Mouse (Mus musculus) kidney, embryonic 16.5 days (tissue): ENCODE measurements around the gene Pdcd11. TPM values are rescaled to one million over a fixed set of nuclear protein-coding genes. Genes with fewer than 3 reads are reported as not detected.

ENCODE experiments used
- ATAC-seq: fragments of 200-750 bp; cut with Nextera tagmentation; 2 replicates; pipeline ENCODE4 v1.8.0; 2017; ENCODE audit warnings: moderate TSS enrichment; ENCODE audit not compliant: low FRiP score, low TSS enrichment
- H3K27ac ChIP-seq: fragments of 300-500 bp; sonication (generic); 2 replicates; pipeline ENCODE4 v1.5.1; 2014; ENCODE audit warnings: low read length
- H3K27me3 ChIP-seq: fragments of 300-500 bp; sonication (generic); 2 replicates; pipeline ENCODE4 v1.6.1; 2014; ENCODE audit warnings: low read length, control low read depth, mixed read lengths; ENCODE audit not compliant: insufficient read depth
- H3K36me3 ChIP-seq: fragments of 300-500 bp; sonication (generic); 2 replicates; pipeline ENCODE4 v1.6.1; 2014; ENCODE audit warnings: low read length, control low read depth, mixed read lengths; ENCODE audit not compliant: insufficient read depth
- H3K4me1 ChIP-seq: fragments of 300-500 bp; sonication (generic); 2 replicates; pipeline ENCODE4 v1.6.1; 2014; ENCODE audit warnings: low read length, control low read depth, mixed read lengths; ENCODE audit not compliant: insufficient read depth
- H3K4me2 ChIP-seq: fragments of 300-500 bp; sonication (generic); replicated peaks from 2 replicates; pipeline ENCODE4 v1.6.1; 2014; ENCODE audit warnings: low read depth, low read length
- H3K4me3 ChIP-seq: fragments of 300-500 bp; sonication (generic); 2 replicates; pipeline ENCODE4 v1.5.1; 2014; ENCODE audit warnings: mild to moderate bottlenecking, low read length
- H3K9ac ChIP-seq: fragments of 300-500 bp; sonication (generic); replicated peaks from 2 replicates; pipeline ENCODE4 v1.6.1; 2014; ENCODE audit warnings: low read length
- H3K9me3 ChIP-seq: fragments of 300-500 bp; sonication (generic); 2 replicates; pipeline ENCODE4 v1.6.1; 2016; ENCODE audit warnings: low read length, control low read depth
- WGBS: fragments of 180-500 bp; shearing (Covaris S2); extraction: QIAGEN DNeasy Blood & Tissue Kit; methylation state at CpG from one replicate; pipeline ENCODE4 v1.1.7; 2014; 5-methylcytosine and 5-hydroxymethylcytosine counted together
- polyA plus RNA-seq: library from polyadenylated mRNA; unstranded; fragments of >200 nt; fragmentation: Nextera tagmentation; extraction: Ambion mirVana; gene quantifications from 2 replicates; pipeline ENCODE4 v1.2.1, GENCODE M21; 2015

Pdcd11 gene
- polyA plus RNA-seq, 1 experiment from 2014 or later: 9.3 TPM

GRCm38 (mm10) chr19:47121054-47121453, 30.5 kb downstream of the Pdcd11 start:
- Histone ChIP-seq H3K9me3 (no peaks in the 10 kb centered on the region), H3K4me2 (no peak overlapping the region), H3K27me3 (no peaks in the 10 kb centered on the region), H3K36me3 (peaks cover 52% of the 10 kb centered on the region), H3K27ac (no peak overlapping the region), H3K9ac (no peak overlapping the region), H3K4me3 (no peak overlapping the region), H3K4me1 (no peaks in the 10 kb centered on the region)
- ATAC-seq: no peak
- WGBS: 46% methylated on average over 4 of the region's 4 CpGs

GRCm38 (mm10) chr19:47122802-47123201, 32.2 kb downstream of the Pdcd11 start:
- ATAC-seq: no peak

GRCm38 (mm10) chr19:47128164-47128563, 37.6 kb downstream of the Pdcd11 start:
- H3K27ac ChIP-seq: no peak overlapping the region
- no peaks in the 10 kb centered on the region for H3K9me3 ChIP-seq
- no peaks in the 10 kb centered on the region for H3K4me1 ChIP-seq
- H3K36me3 ChIP-seq: peaks cover 77% of the 10 kb centered on the region
- H3K4me2 ChIP-seq: no peak overlapping the region
- WGBS: 94% methylated on average over 10 of the region's 10 CpGs
- no peak for ATAC-seq
- H3K9ac ChIP-seq: no peak overlapping the region
- no peaks in the 10 kb centered on the region for H3K27me3 ChIP-seq
- no peak overlapping the region for H3K4me3 ChIP-seq

More at GRCm38 (mm10) chr19:47122802-47123201, 32.2 kb downstream of the Pdcd11 start:
- Histone ChIP-seq H3K27ac (no peak overlapping the region), H3K4me3 (no peak overlapping the region), H3K9ac (no peak overlapping the region), H3K27me3 (no peaks in the 10 kb centered on the region), H3K9me3 (no peaks in the 10 kb centered on the region), H3K4me2 (no peak overlapping the region), H3K4me1 (no peaks in the 10 kb centered on the region), H3K36me3 (peaks cover 53% of the 10 kb centered on the region)
- 15% methylated on average over 2 of the region's 2 CpGs for WGBS

GRCm38 (mm10) chr19:47128835-47129234, 38.3 kb downstream of the Pdcd11 start:
- 88% methylated on average over 11 of the region's 11 CpGs for WGBS
- no peak overlapping the region for H3K27ac ChIP-seq
- H3K36me3 ChIP-seq: peaks cover 77% of the 10 kb centered on the region
- ATAC-seq: no peak
- no peaks in the 10 kb centered on the region for H3K27me3 ChIP-seq
- no peak overlapping the region for H3K9ac ChIP-seq
- no peak overlapping the region for H3K4me2 ChIP-seq
- no peaks in the 10 kb centered on the region for H3K4me1 ChIP-seq
- no peak overlapping the region for H3K4me3 ChIP-seq
- H3K9me3 ChIP-seq: no peaks in the 10 kb centered on the region

- no peak for ATAC-seq
- no peak overlapping the region for H3K9ac ChIP-seq
- no peak overlapping the region for H3K27ac ChIP-seq
- 94% methylated on average over 15 of the region's 15 CpGs for WGBS
- H3K4me1 ChIP-seq: no peaks in the 10 kb centered on the region
- peaks cover 72% of the 10 kb centered on the region for H3K36me3 ChIP-seq
- H3K4me3 ChIP-seq: no peak overlapping the region
- H3K9me3 ChIP-seq: no peaks in the 10 kb centered on the region
- no peak overlapping the region for H3K4me2 ChIP-seq
- no peaks in the 10 kb centered on the region for H3K27me3 ChIP-seq
These were observed 40.1 kb downstream of the Pdcd11 start for GRCm38 (mm10) chr19:47130551-47131125.

GRCm38 (mm10) chr19:47133161-47133560, 42.6 kb downstream of the Pdcd11 start:
- Histone ChIP-seq H3K9ac (no peak overlapping the region), H3K27me3 (no peaks in the 10 kb centered on the region), H3K36me3 (peaks cover 50% of the 10 kb centered on the region), H3K9me3 (no peaks in the 10 kb centered on the region), H3K4me3 (no peak overlapping the region), H3K27ac (no peak overlapping the region), H3K4me1 (peaks cover 15% of the 10 kb centered on the region), H3K4me2 (no peak overlapping the region)
- 87% methylated on average over 7 of the region's 7 CpGs for WGBS
- ATAC-seq: no peak

- Histone ChIP-seq H3K4me3 (no peak overlapping the region), H3K9ac (no peak overlapping the region), H3K9me3 (no peaks in the 10 kb centered on the region), H3K27ac (no peak overlapping the region), H3K4me2 (no peak overlapping the region), H3K4me1 (peaks cover 21% of the 10 kb centered on the region), H3K36me3 (peaks cover 26% of the 10 kb centered on the region), H3K27me3 (no peaks in the 10 kb centered on the region)
- ATAC-seq: no peak
- 91% methylated on average over 17 of the region's 17 CpGs for WGBS
These were observed 45.0 kb downstream of the Pdcd11 start for GRCm38 (mm10) chr19:47135568-47135967.

- H3K4me1 ChIP-seq: peaks cover 21% of the 10 kb centered on the region
- H3K27me3 ChIP-seq: no peaks in the 10 kb centered on the region
- WGBS: 84% methylated on average over 5 of the region's 5 CpGs
- no peak overlapping the region for H3K27ac ChIP-seq
- no peak overlapping the region for H3K4me2 ChIP-seq
- no peak for ATAC-seq
- H3K36me3 ChIP-seq: peaks cover 20% of the 10 kb centered on the region
- H3K4me3 ChIP-seq: no peak overlapping the region
- H3K9me3 ChIP-seq: no peaks in the 10 kb centered on the region
- H3K9ac ChIP-seq: no peak overlapping the region
These were observed 45.6 kb downstream of the Pdcd11 start for GRCm38 (mm10) chr19:47136170-47136569.

- no peak for ATAC-seq
- H3K9ac ChIP-seq: peak overlapping the region; percentile 78
- H3K9me3 ChIP-seq: no peaks in the 10 kb centered on the region
- H3K27ac ChIP-seq: peak overlapping the region; percentile 88
- peaks cover 21% of the 10 kb centered on the region for H3K4me1 ChIP-seq
- peaks cover 12% of the 10 kb centered on the region; the same call in 1 of the 2 replicates for H3K36me3 ChIP-seq
- 20% methylated on average over 6 of the region's 6 CpGs for WGBS
- H3K4me3 ChIP-seq: peak overlapping the region; percentile 54
- H3K4me2 ChIP-seq: peak overlapping the region; percentile 74
- H3K27me3 ChIP-seq: no peaks in the 10 kb centered on the region
These were observed 46.5 kb downstream of the Pdcd11 start for GRCm38 (mm10) chr19:47137051-47137581.

GRCm38 (mm10) chr19:47137771-47138421, 47.3 kb downstream of the Pdcd11 start, which contains the start of gene Calhm2:
Gene Calhm2 (minus strand): TSS chr19:47138294.
- Histone ChIP-seq H3K4me2 (peak within 1 kb of the TSS; percentile 74), H3K36me3 (peaks cover 7% of the 10 kb centered on the region; the same call in 1 of the 2 replicates), H3K9me3 (no peaks in the 10 kb centered on the region), H3K27ac (peak within 1 kb of the TSS; percentile 88), H3K27me3 (no peaks in the 10 kb centered on the region), H3K9ac (peak within 1 kb of the TSS; percentile 78), H3K4me3 (peak within 1 kb of the TSS; percentile 54), H3K4me1 (peaks cover 21% of the 10 kb centered on the region)
- ATAC-seq: peak; percentile 64
- WGBS: 8% methylated on average over 28 of the region's 28 CpGs
